Mouse (Mus musculus): ENCODE results near the gene Pik3r1.

DNA sequence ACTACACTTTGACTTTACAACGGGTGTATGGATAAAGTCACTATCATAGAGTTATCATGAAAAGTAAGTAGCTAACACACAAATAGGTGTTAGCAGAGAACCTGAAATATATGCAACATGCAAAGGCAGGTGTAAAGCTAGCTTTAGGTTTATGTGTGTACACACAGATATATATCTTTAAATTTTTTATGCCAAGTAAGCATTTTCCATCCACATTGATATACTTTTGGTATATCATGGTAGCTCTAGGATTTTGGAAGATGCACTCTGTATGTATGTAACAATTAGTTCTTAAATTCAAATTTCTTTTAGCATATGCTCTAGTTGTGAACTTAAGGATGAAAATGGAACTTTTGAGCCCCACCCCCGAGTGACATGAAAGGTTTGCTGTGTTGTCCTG, 24.0 kb downstream of the Pik3r1 start:
- TF ChIP-seq POLR2A (IDR thresholded peaks at IDR 0.05; ENCODE audit: insufficient read depth, low read depth, low read length) = no peak
- TF ChIP-seq EP300 (IDR thresholded peaks at IDR 0.05; ENCODE audit: insufficient read depth, low read depth, low read length) = no peak
- no peak for TF ChIP-seq CTCF (IDR thresholded peaks at IDR 0.05)

All from heart, adult 2 months (tissue).